Mouse (Mus musculus) liver (tissue): ENCODE measurements around the gene Nptn.
"Not testable (repeated sequence)": the region's sequence is repeated elsewhere in the genome, so short reads cannot be mapped to it uniquely, and the experiment has no call there.

Experiments
- DNase-seq: peaks from one replicate; pipeline ENCODE4 v3.0.0-alpha.2; 2020; ENCODE audit warnings: mixed read lengths

Nptn gene

GRCm38 (mm10) chr9:58565945-58566344 is 16.1 kb upstream of the Nptn start:
- DNase-seq = not testable (repeated sequence)

- DNase-seq = no peak
Measured at GRCm38 (mm10) chr9:58567682-58568081, 14.4 kb upstream of the Nptn start.

GRCm38 (mm10) chr9:58571001-58571400 is 11.0 kb upstream of the Nptn start:
- DNase-seq = no peak

GRCm38 (mm10) chr9:58578669-58579068 is 3.4 kb upstream of the Nptn start:
- DNase-seq = peak; percentile 85

GRCm38 (mm10) chr9:58580453-58581195 is 1.4 kb upstream of the Nptn start:
- not testable (repeated sequence) for DNase-seq

GRCm38 (mm10) chr9:58581283-58581930 is 633 bp upstream of the Nptn start:
- peak; percentile 7 for DNase-seq

GRCm38 (mm10) chr9:58582581-58583266 is 684 bp downstream of the Nptn start:
- peak; percentile 66 for DNase-seq

- DNase-seq = peak; percentile 49
Measured at GRCm38 (mm10) chr9:58583267-58583641, 1.2 kb downstream of the Nptn start.

GRCm38 (mm10) chr9:58584323-58584722 is 2.3 kb downstream of the Nptn start:
- DNase-seq = no peak

- no peak for DNase-seq
Measured at GRCm38 (mm10) chr9:58588657-58589056, 6.6 kb downstream of the Nptn start.

GRCm38 (mm10) chr9:58595313-58595712 is 13.3 kb downstream of the Nptn start:
- no peak for DNase-seq

- DNase-seq = no peak
Measured at GRCm38 (mm10) chr9:58613790-58614189, 31.8 kb downstream of the Nptn start.

GRCm38 (mm10) chr9:58615064-58615938 is 33.3 kb downstream of the Nptn start:
- no peak for DNase-seq

- no peak for DNase-seq
Measured at GRCm38 (mm10) chr9:58623009-58623408, 41.0 kb downstream of the Nptn start.

GRCm38 (mm10) chr9:58627197-58627596 is 45.2 kb downstream of the Nptn start:
- DNase-seq = no peak

- DNase-seq = no peak
Measured at GRCm38 (mm10) chr9:58630441-58630840, 48.4 kb downstream of the Nptn start.

GRCm38 (mm10) chr9:58648406-58649264 is 66.6 kb downstream of the Nptn start:
- peak; percentile 53 for DNase-seq

GRCm38 (mm10) chr9:58649265-58649626 is 67.2 kb downstream of the Nptn start:
- DNase-seq = no peak

- DNase-seq = no peak
Measured at GRCm38 (mm10) chr9:58651993-58652392, 70.0 kb downstream of the Nptn start.

GRCm38 (mm10) chr9:58654494-58654893 is 72.5 kb downstream of the Nptn start:
- no peak for DNase-seq

- peak; percentile 87 for DNase-seq
Measured at GRCm38 (mm10) chr9:58656396-58656795, 74.4 kb downstream of the Nptn start.

GRCm38 (mm10) chr9:58656824-58657223 is 74.8 kb downstream of the Nptn start:
- DNase-seq = peak; percentile 11
